Mouse (Mus musculus) forebrain, embryonic 14.5 days (tissue): Measurements from ENCODE around the gene Vamp1. TPM values are rescaled to one million over a fixed set of nuclear protein-coding genes. Genes with fewer than 3 reads are reported as not detected.

Source experiments
- ATAC-seq: fragments of 200-750 bp; cut with Nextera tagmentation; 2 replicates; pipeline ENCODE4 v1.8.0; 2017; ENCODE audit warnings: mild to moderate bottlenecking, moderate library complexity
- DNase-seq: peaks from one replicate; pipeline ENCODE4 v3.0.0-alpha.2; 2015; ENCODE audit warnings: low spot score
- H3K27ac ChIP-seq: fragments of 300-500 bp; sonication (generic); 2 replicates; pipeline ENCODE4 v1.5.1; 2014; ENCODE audit warnings: low read depth, mild to moderate bottlenecking, control low read depth, low read length, moderate library complexity
- H3K27me3 ChIP-seq: fragments of 300-500 bp; sonication (generic); replicated peaks from 2 replicates; pipeline ENCODE4 v1.6.1; 2014; ENCODE audit warnings: low read length, control low read depth, mixed read lengths; ENCODE audit not compliant: control insufficient read depth, insufficient read depth
- H3K36me3 ChIP-seq: fragments of 300-500 bp; sonication (generic); 2 replicates; pipeline ENCODE4 v1.6.1; 2014; ENCODE audit warnings: low read length, control low read depth; ENCODE audit not compliant: control insufficient read depth, insufficient read depth
- H3K4me1 ChIP-seq: fragments of 300-500 bp; sonication (generic); 2 replicates; pipeline ENCODE4 v1.6.1; 2014; ENCODE audit warnings: antibody characterized with exemption, low read length, control low read depth; ENCODE audit not compliant: control insufficient read depth, insufficient read depth
- H3K4me2 ChIP-seq: fragments of 300-500 bp; sonication (generic); 2 replicates; pipeline ENCODE4 v1.6.1; 2014; ENCODE audit warnings: mild to moderate bottlenecking, control low read depth, low read length
- H3K4me3 ChIP-seq: fragments of 300-500 bp; sonication (generic); 2 replicates; pipeline ENCODE4 v1.5.1; 2014; ENCODE audit warnings: low read depth, low read length, control low read depth
- H3K9ac ChIP-seq: fragments of 300-500 bp; sonication (generic); 2 replicates; pipeline ENCODE4 v1.6.1; 2014; ENCODE audit warnings: mild to moderate bottlenecking, low read length, control low read depth, moderate library complexity
- H3K9me3 ChIP-seq: fragments of 300-500 bp; sonication (generic); replicated peaks from 2 replicates; pipeline ENCODE4 v1.6.1; 2016; ENCODE audit warnings: low read length, control low read depth, mixed read lengths; ENCODE audit not compliant: control insufficient read depth
- WGBS: fragments of 180-500 bp; shearing (Covaris S2); extraction: QIAGEN DNeasy Blood & Tissue Kit; methylation state at CpG from one replicate; pipeline ENCODE4 v1.1.7; 2014; 5-methylcytosine and 5-hydroxymethylcytosine counted together
- polyA plus RNA-seq: library from polyadenylated mRNA; unstranded; fragments of >200 nt; fragmentation: Nextera tagmentation; extraction: Ambion mirVana; gene quantifications from 2 replicates; pipeline ENCODE4 v1.2.1, GENCODE M21; 2014

The Vamp1 gene
- polyA plus RNA-seq, 1 experiment from 2014 or later = 1.7 TPM

GRCm38 (mm10) chr6:125232516-125232915 is 17.2 kb downstream of the Vamp1 start:
- H3K4me3 ChIP-seq = no peak overlapping the region
- no peak for DNase-seq
- H3K36me3 ChIP-seq = no peaks in the 10 kb centered on the region
- WGBS = 87% methylated on average over 6 of the region's 6 CpGs
- no peaks in the 10 kb centered on the region for H3K27me3 ChIP-seq
- H3K27ac ChIP-seq = no peak overlapping the region
- ATAC-seq = no peak
- no peak overlapping the region; the same call in 1 of the 2 replicates for H3K9ac ChIP-seq
- no peaks in the 10 kb centered on the region for H3K9me3 ChIP-seq
- H3K4me2 ChIP-seq = no peak overlapping the region
- H3K4me1 ChIP-seq = no peaks in the 10 kb centered on the region

DNA sequence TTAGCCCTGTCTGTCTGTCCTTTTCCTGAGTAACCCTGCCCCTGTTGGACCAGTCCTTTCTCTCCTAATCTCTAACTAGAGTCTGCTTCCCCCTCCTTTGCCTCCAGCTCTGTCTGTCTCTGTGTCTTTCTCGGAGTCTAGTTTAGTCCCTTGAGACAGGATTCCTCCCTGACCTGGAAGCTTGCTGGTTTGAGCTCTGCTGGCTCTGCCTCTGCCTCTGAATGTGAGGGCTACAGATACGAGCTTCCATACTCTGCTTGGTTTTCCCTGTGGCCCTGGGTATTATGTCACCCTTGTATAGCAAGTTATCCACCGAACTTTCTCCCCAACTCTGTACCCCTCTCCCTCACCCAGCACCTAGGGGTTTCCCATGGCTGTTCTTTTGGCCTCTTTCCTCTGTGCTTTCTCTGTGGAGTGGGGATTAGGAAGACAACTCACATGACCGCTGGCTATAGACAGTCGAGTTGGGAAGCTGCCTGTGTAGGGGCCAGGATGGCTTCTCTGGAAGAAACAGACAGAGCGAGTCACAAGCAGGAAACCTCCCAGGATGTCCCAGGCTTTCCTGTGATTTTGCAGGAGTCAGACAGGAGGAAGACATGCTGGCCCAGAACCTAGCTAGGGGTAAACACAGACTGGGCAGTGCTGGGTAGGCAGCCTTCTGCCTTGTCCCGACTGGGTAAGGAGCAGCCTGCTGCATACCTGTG is 18.6 kb downstream of the Vamp1 start:
- no peaks in the 10 kb centered on the region for H3K9me3 ChIP-seq
- no peaks in the 10 kb centered on the region for H3K27me3 ChIP-seq
- 64% methylated on average over 7 of the region's 7 CpGs for WGBS
- ATAC-seq = no peak
- no peak for DNase-seq
- H3K4me3 ChIP-seq = no peak overlapping the region
- H3K4me1 ChIP-seq = no peaks in the 10 kb centered on the region
- H3K4me2 ChIP-seq = no peak overlapping the region
- H3K36me3 ChIP-seq = no peaks in the 10 kb centered on the region
- H3K9ac ChIP-seq = no peak overlapping the region
- no peak overlapping the region for H3K27ac ChIP-seq

DNA sequence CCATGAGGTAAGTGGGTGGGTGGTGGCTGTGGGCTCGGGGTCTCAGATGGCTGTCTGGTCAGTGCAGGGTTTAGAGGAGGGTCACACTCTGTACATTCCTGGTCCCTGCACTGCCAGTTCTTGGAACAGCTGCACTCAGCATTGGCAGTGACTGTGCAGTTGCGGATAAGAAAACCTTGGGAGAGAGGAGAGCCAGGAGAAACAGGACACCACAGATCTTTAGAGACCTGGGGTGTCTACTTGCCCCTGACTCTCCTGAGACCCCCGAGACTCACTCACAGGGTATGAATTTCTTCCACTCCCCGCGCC is 19.1 kb downstream of the Vamp1 start:
- Histone ChIP-seq H3K27me3 (no peaks in the 10 kb centered on the region), H3K36me3 (no peaks in the 10 kb centered on the region), H3K4me2 (no peak overlapping the region), H3K9me3 (no peaks in the 10 kb centered on the region), H3K9ac (no peak overlapping the region), H3K4me1 (no peaks in the 10 kb centered on the region), H3K27ac (no peak overlapping the region), H3K4me3 (no peak overlapping the region)
- 73% methylated on average over 5 of the region's 5 CpGs for WGBS
- DNase-seq (no peak), ATAC-seq (no peak)

DNA sequence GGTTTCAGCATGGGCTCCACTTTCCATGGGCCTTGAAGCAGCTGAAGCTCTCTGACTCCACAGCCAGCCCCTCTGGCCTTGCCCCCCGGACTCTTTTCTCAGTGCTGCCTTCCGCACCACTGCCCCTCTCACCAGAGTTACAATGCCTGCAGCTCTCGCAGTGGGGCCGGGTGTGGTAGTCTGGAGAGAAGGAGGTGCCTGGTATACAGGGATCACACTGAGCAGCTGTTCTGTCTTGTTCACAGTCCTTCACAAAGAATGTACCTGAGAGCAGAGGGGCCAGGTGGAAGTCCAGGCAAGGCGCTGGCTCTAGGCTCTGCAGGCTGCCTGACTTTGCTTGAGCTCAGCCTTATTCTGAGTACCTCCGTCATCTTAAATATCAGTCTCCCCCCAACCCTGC is 21.0 kb downstream of the Vamp1 start:
- Histone ChIP-seq H3K9ac (no peak overlapping the region), H3K9me3 (no peaks in the 10 kb centered on the region), H3K4me2 (no peak overlapping the region), H3K4me1 (no peaks in the 10 kb centered on the region), H3K36me3 (no peaks in the 10 kb centered on the region), H3K27ac (no peak overlapping the region), H3K4me3 (no peak overlapping the region), H3K27me3 (no peaks in the 10 kb centered on the region)
- no peak for ATAC-seq
- WGBS = 47% methylated on average over 6 of the region's 6 CpGs
- no peak for DNase-seq

GRCm38 (mm10) chr6:125236782-125237181 is 21.4 kb downstream of the Vamp1 start, which contains the start of gene Cd27:
Cd27 (minus strand) TSS chr6:125237010.
- 20% methylated on average over 6 of the region's 6 CpGs for WGBS
- no peaks in the 10 kb centered on the region for H3K27me3 ChIP-seq
- no peak within 1 kb of the TSS for H3K4me2 ChIP-seq
- H3K27ac ChIP-seq = no peak within 1 kb of the TSS
- DNase-seq = no peak
- no peak within 1 kb of the TSS for H3K4me3 ChIP-seq
- ATAC-seq = no peak
- no peaks in the 10 kb centered on the region for H3K9me3 ChIP-seq
- no peak within 1 kb of the TSS for H3K9ac ChIP-seq
- H3K36me3 ChIP-seq = no peaks in the 10 kb centered on the region
- H3K4me1 ChIP-seq = no peaks in the 10 kb centered on the region

- Histone ChIP-seq H3K9me3 (no peaks in the 10 kb centered on the region), H3K9ac (no peak overlapping the region), H3K27me3 (no peaks in the 10 kb centered on the region), H3K4me2 (no peak overlapping the region), H3K27ac (no peak overlapping the region), H3K4me3 (no peak overlapping the region), H3K4me1 (no peaks in the 10 kb centered on the region), H3K36me3 (no peaks in the 10 kb centered on the region)
- DNase-seq = no peak
- no peak for ATAC-seq
- 93% methylated on average over 4 of the region's 4 CpGs for WGBS
Observed at GRCm38 (mm10) chr6:125237421-125237820, 22.1 kb downstream of the Vamp1 start.

DNA sequence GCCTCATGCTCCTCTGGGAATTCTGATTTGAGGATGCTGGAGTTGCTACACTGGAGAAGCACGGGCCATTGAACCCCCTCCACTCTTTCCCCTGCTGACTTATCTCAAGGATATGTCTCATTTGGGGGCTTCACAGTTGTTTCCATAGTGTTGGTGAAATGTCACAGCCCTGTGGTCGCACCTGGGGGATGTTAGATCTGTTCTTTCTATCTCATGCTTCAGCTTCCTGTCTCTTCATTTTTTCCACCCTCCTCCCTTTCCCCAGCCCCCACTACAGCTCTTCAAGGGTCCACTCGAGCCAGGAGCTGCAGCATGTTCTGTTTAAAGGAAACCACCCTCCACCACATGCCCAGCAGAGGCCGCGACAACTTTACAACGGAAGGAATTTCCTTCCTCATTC is 23.0 kb downstream of the Vamp1 start:
- 86% methylated on average over 6 of the region's 6 CpGs for WGBS
- Histone ChIP-seq H3K4me2 (no peak overlapping the region), H3K4me3 (no peak overlapping the region), H3K9ac (no peak overlapping the region), H3K36me3 (no peaks in the 10 kb centered on the region), H3K27me3 (no peaks in the 10 kb centered on the region), H3K27ac (no peak overlapping the region), H3K4me1 (no peaks in the 10 kb centered on the region), H3K9me3 (no peaks in the 10 kb centered on the region)
- ATAC-seq = no peak
- no peak for DNase-seq

DNA sequence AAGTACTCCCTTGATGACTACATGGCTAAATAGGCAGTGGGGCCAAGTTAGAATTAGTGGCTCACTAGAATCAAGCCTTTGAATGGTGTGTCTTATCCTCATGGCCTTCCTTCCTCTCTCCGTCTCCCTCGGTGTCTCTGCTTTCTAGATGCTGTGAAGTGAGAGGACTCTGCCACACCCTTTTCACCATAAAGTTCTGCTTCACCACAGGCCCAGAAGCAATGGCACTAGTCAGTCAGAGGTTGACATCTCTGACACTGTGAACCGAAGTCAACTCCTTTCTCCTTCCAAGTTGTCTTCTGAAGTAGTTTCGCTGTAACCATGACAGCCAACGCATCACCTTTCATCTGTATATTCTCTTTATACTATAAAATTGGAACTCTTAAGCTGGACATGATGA is 24.2 kb downstream of the Vamp1 start:
- whole genome bisulfite sequencing = 96% methylated on average over 5 of the region's 5 CpGs

GRCm38 (mm10) chr6:125240617-125241016 is 25.3 kb downstream of the Vamp1 start:
- no peaks in the 10 kb centered on the region for H3K9me3 ChIP-seq
- 90% methylated on average over 5 of the region's 5 CpGs for WGBS
- no peak overlapping the region for H3K4me2 ChIP-seq
- H3K4me3 ChIP-seq = no peak overlapping the region
- ATAC-seq (no peak), DNase-seq (no peak)
- H3K27ac ChIP-seq = no peak overlapping the region
- no peak overlapping the region for H3K9ac ChIP-seq
- H3K36me3 ChIP-seq = no peaks in the 10 kb centered on the region
- no peaks in the 10 kb centered on the region for H3K4me1 ChIP-seq
- no peaks in the 10 kb centered on the region for H3K27me3 ChIP-seq

More for the DNA sequence above, 24.2 kb downstream of the Vamp1 start:
- Histone ChIP-seq H3K9me3 (no peaks in the 10 kb centered on the region), H3K4me1 (no peaks in the 10 kb centered on the region), H3K4me2 (no peak overlapping the region), H3K4me3 (no peak overlapping the region), H3K27me3 (no peaks in the 10 kb centered on the region), H3K27ac (no peak overlapping the region), H3K9ac (no peak overlapping the region), H3K36me3 (no peaks in the 10 kb centered on the region)
- DNase-seq (no peak), ATAC-seq (no peak)
